Mouse (Mus musculus): ENCODE results near the gene Tas1r1. TPM values are rescaled to one million over a fixed set of nuclear protein-coding genes. Genes with fewer than 3 reads are reported as not detected.
"Not testable (repeated sequence)": the region's sequence is repeated elsewhere in the genome, so short reads cannot be mapped to it uniquely, and the experiment has no call there.

Tas1r1 gene
- total RNA-seq, 2 experiments from 2014 or later, result 0.16 TPM; not detected in 1

DNA sequence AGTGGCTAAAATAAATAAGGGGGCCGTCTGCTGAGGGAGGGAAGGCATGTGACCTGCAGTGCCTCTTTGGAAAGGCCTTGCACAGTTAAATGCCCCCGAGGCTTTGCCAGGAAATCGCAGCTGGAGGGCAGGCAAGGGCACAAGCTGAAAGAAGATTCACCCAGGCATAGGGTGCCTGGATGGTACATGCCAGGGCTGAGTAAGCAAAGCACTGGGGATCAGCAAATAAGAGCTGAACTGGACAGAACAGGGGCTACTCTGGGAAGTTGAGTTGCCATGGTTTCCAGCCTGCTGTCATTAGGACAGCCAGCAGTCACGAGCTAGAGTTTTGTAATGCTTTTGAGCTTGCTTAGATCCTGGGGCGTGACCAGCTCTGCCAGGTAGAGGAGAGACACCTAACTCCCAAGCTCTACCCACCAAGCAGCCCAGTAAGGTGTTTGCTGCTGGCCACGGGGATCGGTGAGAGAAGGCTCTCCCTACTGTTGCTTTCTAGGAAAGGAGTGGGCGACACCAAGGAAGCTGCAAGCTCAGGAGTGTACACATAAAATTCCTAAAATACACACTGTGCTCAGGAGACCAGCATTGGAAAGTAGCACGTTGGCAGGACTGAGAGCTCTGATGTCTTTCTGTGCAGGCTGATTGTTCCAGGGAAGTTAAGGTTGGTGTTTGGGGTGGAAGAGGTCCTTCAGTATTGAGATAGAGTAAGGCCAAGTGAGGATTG is 24.2 kb upstream of the Tas1r1 start:
- ATAC-seq (ENCODE audit: poor library complexity, severe bottlenecking), result no peak

- no peak for ATAC-seq (ENCODE audit: poor library complexity, severe bottlenecking)
Measured at GRCm38 (mm10) chr4:152044609-152045008, 6.2 kb upstream of the Tas1r1 start.

GRCm38 (mm10) chr4:152043171-152043570 is 4.8 kb upstream of the Tas1r1 start:
- ATAC-seq (ENCODE audit: poor library complexity, severe bottlenecking), result no peak

GRCm38 (mm10) chr4:152041924-152042641 is 3.7 kb upstream of the Tas1r1 start:
- ATAC-seq (ENCODE audit: poor library complexity, severe bottlenecking), result no peak

DNA sequence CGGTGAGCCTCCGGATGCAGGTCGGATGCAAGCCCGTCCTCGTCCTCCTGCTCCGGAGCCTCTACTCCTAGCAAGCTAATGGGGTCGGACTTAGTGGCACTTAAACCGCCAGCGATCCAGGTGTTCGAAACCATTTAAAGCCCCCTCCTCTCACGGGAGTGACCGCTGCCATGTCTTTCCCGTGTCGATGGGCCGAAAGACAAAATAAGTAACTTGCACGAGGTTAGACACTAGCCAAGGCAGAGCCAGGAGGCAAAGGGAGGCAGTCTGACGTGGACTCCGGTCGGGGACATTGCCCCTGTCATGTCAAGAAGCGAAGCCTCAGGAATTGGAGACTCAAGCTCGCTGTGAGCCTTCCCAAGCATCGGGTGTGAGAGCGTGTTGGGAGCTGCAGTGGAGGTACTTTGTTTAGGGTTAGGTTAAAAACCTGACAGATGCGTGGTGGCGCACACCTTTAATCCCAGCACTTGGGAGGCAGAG is 1.5 kb upstream of the Tas1r1 start:
- no peak for ATAC-seq (ENCODE audit: poor library complexity, severe bottlenecking)

DNA sequence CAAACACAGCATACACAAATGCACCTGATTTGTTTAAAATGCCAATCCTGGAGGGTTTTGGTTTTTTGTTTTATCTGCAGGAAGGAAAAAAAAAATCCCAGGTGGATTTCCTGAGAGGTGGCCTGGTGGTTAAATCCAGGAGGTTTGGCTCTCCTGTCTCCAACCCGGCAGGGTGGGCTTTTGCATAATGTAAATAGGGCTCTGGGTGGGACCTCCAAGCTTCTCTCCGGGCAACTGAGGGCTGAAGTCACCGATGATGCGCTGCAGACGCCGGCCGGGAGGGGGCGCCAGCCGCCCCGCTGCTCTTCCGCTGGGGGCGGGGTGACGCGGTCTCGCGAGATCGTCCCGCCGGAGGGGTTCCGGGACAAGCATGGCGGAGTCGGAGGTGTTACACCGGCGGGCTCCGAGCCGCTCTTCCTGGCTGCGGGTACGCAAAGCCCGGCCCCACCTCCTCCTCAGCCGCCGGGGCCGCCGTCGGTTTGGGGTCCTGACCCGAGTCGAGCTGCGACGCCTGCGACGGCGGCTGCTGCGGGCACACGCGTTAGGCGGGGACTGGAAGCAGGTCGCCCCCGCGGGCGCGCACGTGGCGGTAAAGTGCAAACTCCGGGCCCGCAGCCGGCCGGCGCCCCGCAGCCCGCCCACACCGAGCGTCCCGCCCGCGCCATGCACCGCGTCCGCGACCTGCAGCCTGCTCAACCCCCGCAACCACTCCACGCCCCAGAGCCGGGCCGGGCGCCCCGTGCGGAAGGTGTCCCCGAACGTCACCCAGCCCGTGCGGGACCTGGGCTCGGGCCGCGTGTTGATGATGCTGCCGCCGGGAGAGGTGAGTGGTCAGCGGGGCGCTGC is 840 bp upstream of the Tas1r1 start, which contains the start of gene Nol9:
Gene Nol9 (plus strand): TSS at position 337 of the 846 bp plus-strand sequence.
- peak; percentile 97 for ATAC-seq (ENCODE audit: poor library complexity, severe bottlenecking)

GRCm38 (mm10) chr4:152036464-152036863 is 1.9 kb downstream of the Tas1r1 start:
- not testable (repeated sequence) for ATAC-seq (ENCODE audit: poor library complexity, severe bottlenecking)

DNA sequence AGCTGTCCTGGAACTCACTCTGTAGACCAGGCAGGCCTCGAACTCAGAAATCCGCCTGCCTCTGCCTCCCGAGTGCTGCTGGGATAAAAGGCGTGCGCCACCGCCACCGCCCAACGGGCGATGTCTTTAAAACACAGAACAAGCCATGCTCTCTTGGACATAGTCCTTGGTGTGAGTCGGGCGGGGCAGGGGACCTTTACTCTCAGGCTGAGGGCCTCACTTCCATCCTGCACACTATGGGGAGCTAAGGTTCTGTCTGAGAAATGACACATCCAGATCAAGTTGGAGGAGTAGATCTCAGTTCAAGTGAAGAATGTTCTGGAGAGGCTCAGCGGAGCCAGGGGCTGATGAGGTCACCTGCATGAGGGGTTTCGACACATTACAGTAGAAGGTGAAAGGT is 5.4 kb downstream of the Tas1r1 start:
- ATAC-seq (ENCODE audit: poor library complexity, severe bottlenecking), result no peak

DNA sequence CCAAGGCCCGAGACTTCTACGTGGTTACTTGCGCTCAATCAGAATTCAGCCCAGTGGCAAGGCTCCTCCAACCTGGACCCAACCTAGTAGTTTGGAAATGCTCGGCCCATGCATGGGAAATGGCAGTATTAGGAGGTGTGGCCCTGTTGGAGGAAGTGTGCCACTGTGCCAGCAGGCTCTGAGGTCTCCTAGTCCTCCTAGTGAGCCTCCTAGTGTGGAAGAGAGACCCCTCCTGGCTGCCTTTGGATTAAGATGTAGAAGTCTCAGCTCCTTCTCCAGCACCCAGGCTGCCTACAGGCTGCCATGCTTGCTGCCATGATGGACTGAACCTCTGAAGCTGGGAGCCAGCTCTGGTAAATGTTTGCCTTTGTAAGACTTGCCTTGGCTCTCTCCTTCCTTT is 8.4 kb downstream of the Tas1r1 start:
- no peak for ATAC-seq (ENCODE audit: poor library complexity, severe bottlenecking)

DNA sequence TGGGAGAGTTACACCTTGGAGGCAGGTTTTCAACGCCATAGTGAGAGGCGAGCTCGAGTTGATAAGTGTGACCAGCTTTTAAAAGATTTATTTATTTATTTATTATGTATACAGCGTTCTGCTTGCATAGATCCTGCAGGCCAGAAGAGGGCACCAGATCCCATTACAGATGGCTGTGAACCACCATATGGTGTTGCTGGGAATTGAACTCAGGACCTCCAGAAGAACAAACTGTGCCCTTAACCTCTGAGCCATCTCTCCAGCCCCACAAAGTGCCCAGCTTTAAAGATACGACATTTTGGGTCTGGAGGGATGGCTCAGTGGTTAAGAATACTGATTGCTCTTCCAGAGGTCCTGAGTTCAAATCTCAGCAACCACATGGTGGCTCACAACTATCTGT is 9.3 kb downstream of the Tas1r1 start:
- no peak for ATAC-seq (ENCODE audit: poor library complexity, severe bottlenecking)

DNA sequence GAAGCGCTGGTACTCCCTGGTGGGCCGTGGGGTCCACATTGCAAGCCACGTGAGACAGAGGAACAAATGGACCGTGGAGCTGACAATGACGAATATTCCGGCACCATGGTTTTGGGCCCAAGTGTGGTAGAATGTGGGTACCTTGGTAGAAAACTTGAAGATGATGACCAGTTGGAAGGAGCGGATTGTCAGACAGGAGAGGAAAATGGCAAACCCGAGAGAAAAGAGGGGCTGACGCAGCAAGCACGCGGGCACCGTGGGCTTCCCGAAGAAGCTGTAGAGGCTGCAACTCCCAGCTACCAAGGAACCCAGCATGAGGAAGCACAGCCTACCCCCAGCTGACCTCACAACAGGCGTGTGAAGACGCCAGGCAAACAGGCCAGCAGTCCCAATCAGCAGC is 9.9 kb downstream of the Tas1r1 start:
- ATAC-seq (ENCODE audit: poor library complexity, severe bottlenecking), result no peak

DNA sequence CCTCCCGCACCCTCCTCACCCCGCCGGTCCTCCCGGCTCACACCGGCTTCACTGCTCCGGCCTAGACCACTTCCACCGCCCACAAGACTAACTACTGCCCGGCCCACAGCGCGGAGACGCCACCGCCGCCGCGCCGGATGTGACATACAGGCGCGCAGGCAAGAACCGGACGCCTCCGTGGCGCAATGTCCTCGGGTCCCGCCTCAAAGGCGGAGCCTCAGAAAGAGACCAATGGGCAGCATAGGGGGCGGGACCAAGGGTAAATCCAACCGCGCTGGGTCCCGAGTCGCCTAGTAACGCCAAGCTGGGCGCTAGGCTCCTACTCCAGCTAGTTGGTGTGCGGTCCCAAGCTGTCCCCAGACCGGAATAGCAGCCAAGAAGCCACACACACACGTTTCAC is 10.8 kb downstream of the Tas1r1 start, which contains the start of gene Zbtb48:
Gene Zbtb48 (minus strand): TSS at position 148 of the 400 bp plus-strand sequence.
- ATAC-seq (ENCODE audit: poor library complexity, severe bottlenecking), result peak; percentile 91

- peak; percentile 27 for ATAC-seq (ENCODE audit: poor library complexity, severe bottlenecking)
Measured at GRCm38 (mm10) chr4:152026751-152027508, 11.4 kb downstream of the Tas1r1 start.

DNA sequence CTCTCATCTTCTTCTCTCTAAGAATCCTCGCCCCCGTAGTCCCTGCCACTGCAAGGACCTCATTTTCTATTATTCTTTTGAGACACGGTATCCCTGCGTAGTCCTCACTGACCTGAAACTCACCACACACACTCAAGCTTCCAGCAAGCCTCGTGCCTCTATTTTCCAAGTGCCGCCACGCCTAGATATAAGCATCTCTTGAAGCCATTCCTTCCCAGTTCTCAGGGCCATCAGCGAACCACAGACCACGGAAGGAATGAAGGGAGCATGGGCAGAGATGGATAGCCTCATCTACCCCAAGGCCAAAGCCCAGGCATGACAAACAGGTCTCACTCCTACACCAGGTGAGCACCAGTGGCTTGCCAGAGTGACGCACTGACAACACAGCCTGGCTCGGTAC is 13.8 kb downstream of the Tas1r1 start:
- no peak for ATAC-seq (ENCODE audit: poor library complexity, severe bottlenecking)

GRCm38 (mm10) chr4:152022506-152022905 is 15.9 kb downstream of the Tas1r1 start:
- no peak for ATAC-seq (ENCODE audit: poor library complexity, severe bottlenecking)

- no peak for ATAC-seq (ENCODE audit: poor library complexity, severe bottlenecking)
Measured at GRCm38 (mm10) chr4:152021568-152022097, 16.7 kb downstream of the Tas1r1 start.

DNA sequence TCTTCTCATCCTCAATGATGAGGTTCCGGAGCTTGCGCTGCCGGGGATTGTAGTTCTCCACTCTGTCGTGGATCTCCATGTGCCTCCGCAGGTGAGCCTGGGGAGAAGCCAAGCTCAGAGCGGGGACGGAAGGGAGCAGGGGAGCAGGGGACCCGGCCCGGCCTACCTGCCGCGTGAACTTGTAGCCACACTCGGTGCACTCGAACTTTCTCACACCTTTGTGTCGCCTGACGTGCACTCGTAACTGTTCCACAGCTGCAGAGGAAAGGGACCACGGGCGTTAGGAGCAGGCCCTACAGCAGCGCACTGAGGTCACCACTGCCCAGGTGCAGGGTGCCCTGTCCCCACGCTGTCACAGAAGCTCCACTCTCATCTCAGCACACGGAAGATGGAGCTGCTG is 18.3 kb downstream of the Tas1r1 start:
- no peak for ATAC-seq (ENCODE audit: poor library complexity, severe bottlenecking)

GRCm38 (mm10) chr4:152019073-152019472 is 19.3 kb downstream of the Tas1r1 start:
- ATAC-seq (ENCODE audit: poor library complexity, severe bottlenecking), result no peak

GRCm38 (mm10) chr4:152013036-152013813 is 25.1 kb downstream of the Tas1r1 start:
- ATAC-seq (ENCODE audit: poor library complexity, severe bottlenecking), result no peak

All from megakaryocyte, adult 5-6 weeks (primary cell).